Mouse (Mus musculus) forebrain, embryonic 16.5 days (tissue): Measurements from ENCODE around the gene Gabpb1. TPM values are rescaled to one million over a fixed set of nuclear protein-coding genes. Genes with fewer than 3 reads are reported as not detected.

Experiments used
- ATAC-seq: fragments of 200-750 bp; cut with Nextera tagmentation; 2 replicates; pipeline ENCODE4 v1.8.0; 2017; ENCODE audit warnings: mild to moderate bottlenecking, moderate library complexity
- H3K27ac ChIP-seq: fragments of 300-500 bp; sonication (generic); 2 replicates; pipeline ENCODE4 v1.5.1; 2014; ENCODE audit warnings: low read length, control low read depth
- H3K27me3 ChIP-seq: fragments of 300-500 bp; sonication (generic); replicated peaks from 2 replicates; pipeline ENCODE4 v1.6.1; 2014; ENCODE audit warnings: low read length; ENCODE audit not compliant: control insufficient read depth, insufficient read depth
- H3K36me3 ChIP-seq: fragments of 300-500 bp; sonication (generic); 2 replicates; pipeline ENCODE4 v1.6.1; 2014; ENCODE audit not compliant: control insufficient read depth, insufficient read depth
- H3K4me1 ChIP-seq: fragments of 300-500 bp; sonication (generic); replicated peaks from 2 replicates; pipeline ENCODE4 v1.6.1; 2014; ENCODE audit warnings: low read length; ENCODE audit not compliant: control insufficient read depth, insufficient read depth
- H3K4me2 ChIP-seq: fragments of 300-500 bp; sonication (generic); 2 replicates; pipeline ENCODE4 v1.6.1; 2014; ENCODE audit warnings: mild to moderate bottlenecking, low read length, control low read depth
- H3K4me3 ChIP-seq: fragments of 300-500 bp; sonication (generic); replicated peaks from 2 replicates; pipeline ENCODE4 v1.5.1; 2014; ENCODE audit warnings: mild to moderate bottlenecking, low read length, control low read depth
- H3K9ac ChIP-seq: fragments of 300-500 bp; sonication (generic); replicated peaks from 2 replicates; pipeline ENCODE4 v1.6.1; 2014; ENCODE audit warnings: low read depth, low read length, control low read depth
- H3K9me3 ChIP-seq: fragments of 300-500 bp; sonication (generic); 2 replicates; pipeline ENCODE4 v1.6.1; 2016; ENCODE audit warnings: low read length; ENCODE audit not compliant: control insufficient read depth
- WGBS: fragments of 180-500 bp; shearing (Covaris S2); extraction: QIAGEN DNeasy Blood & Tissue Kit; methylation state at CpG from one replicate; pipeline ENCODE4 v1.1.7; 2014; 5-methylcytosine and 5-hydroxymethylcytosine counted together
- polyA plus RNA-seq: library from polyadenylated mRNA; unstranded; fragments of >200 nt; fragmentation: Nextera tagmentation; extraction: Ambion mirVana; gene quantifications from 2 replicates; pipeline ENCODE4 v1.2.1, GENCODE M21; 2015

Gene Gabpb1
- polyA plus RNA-seq, 1 experiment from 2014 or later, result 56.3 TPM

GRCm38 (mm10) chr2:126682333-126682732, 6.2 kb upstream of the Gabpb1 start:
- H3K4me1 ChIP-seq, result peaks cover 2% of the 10 kb centered on the region
- no peak overlapping the region for H3K4me2 ChIP-seq
- H3K27ac ChIP-seq, result no peak overlapping the region
- H3K27me3 ChIP-seq, result no peaks in the 10 kb centered on the region
- H3K36me3 ChIP-seq, result peaks cover 6% of the 10 kb centered on the region; the same call in 1 of the 2 replicates
- H3K9ac ChIP-seq, result no peak overlapping the region
- H3K9me3 ChIP-seq, result no peaks in the 10 kb centered on the region
- ATAC-seq, result no peak
- WGBS, result 96% methylated on average over 2 of the region's 2 CpGs
- H3K4me3 ChIP-seq, result no peak overlapping the region

DNA sequence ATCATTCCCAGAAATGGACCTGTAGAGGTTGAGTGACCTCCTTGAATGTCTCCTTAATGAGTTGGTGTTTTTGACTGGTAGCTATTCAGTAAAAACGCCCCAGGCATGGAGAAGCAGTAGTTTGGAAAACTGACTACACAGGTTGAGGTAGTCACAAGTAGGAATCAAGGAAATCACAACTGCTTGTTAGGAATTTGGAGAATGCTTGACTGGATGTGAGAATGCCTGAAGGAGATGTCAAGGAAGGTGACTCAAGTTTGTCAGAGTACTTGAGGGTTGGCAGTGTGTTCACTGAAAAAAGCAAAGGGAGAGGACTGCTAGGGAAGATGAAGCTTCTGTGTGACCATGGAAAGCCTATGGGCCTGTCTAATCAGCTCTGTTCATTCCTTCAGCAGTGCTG, 1.2 kb upstream of the Gabpb1 start:
- Histone ChIP-seq H3K4me3 (no peak overlapping the region), H3K4me2 (no peak overlapping the region), H3K9me3 (no peaks in the 10 kb centered on the region), H3K27ac (no peak overlapping the region), H3K9ac (no peak overlapping the region), H3K27me3 (no peaks in the 10 kb centered on the region), H3K36me3 (peaks cover 4% of the 10 kb centered on the region; the same call in 1 of the 2 replicates), H3K4me1 (peaks cover 27% of the 10 kb centered on the region)
- WGBS, result 97% methylated on average over 1 of the region's 1 CpGs
- no peak for ATAC-seq

DNA sequence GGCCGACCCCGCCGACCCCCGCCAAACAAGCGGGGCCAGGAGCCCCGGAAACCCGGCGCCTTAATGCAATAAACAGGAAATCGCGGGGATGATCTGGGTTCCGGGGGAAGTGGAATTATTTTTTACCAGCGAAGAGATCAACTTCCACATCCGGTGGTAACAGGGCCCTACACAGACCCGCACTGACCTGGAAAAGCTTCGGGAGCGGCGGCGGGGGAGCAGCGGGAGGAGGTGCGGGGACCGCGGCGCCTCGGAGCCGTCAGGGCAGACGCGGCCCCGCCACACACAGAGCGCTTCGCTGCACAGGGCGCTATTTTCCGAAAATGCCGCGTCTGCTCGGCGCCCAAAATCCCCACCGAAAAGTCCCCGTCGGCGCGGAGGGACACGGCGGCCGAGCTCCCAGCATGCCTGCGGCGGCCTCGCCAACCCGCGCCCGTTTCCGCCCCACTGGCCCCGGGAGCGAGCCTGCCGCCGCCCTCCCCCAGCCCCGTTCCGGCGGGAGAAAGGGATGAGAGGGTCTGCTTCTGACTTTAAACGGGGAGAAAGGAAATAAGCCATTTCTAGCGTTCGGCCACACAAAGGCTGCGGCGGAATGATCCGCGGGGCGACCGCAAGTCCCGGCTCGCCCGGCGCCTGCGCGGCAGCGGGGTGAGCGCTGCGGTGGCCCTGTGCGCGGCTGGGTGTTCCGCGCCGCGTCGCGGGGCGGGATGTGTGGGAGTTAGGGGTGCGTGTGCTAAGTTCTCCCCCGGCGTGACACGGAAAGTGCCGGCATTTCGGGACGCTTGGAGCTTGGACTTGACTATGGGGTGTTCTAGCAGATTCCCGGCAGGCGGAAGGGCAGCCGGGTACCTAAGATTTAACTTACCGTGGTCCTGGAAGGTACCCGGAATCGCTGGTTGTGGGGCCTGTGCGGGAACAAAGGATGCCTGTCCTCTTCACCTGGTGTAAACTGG, 692 bp downstream of the Gabpb1 start:
- Histone ChIP-seq H3K36me3 (no peaks in the 10 kb centered on the region), H3K27me3 (no peaks in the 10 kb centered on the region), H3K4me3 (peak overlapping the region; percentile 94), H3K9ac (peak overlapping the region; percentile 98), H3K4me1 (peaks cover 32% of the 10 kb centered on the region), H3K4me2 (peak overlapping the region; percentile 81), H3K27ac (peak overlapping the region; percentile 100), H3K9me3 (no peaks in the 10 kb centered on the region)
- WGBS, result under 1% methylated on average over 83 of the region's 99 CpGs
- ATAC-seq, result peak; percentile 95

DNA sequence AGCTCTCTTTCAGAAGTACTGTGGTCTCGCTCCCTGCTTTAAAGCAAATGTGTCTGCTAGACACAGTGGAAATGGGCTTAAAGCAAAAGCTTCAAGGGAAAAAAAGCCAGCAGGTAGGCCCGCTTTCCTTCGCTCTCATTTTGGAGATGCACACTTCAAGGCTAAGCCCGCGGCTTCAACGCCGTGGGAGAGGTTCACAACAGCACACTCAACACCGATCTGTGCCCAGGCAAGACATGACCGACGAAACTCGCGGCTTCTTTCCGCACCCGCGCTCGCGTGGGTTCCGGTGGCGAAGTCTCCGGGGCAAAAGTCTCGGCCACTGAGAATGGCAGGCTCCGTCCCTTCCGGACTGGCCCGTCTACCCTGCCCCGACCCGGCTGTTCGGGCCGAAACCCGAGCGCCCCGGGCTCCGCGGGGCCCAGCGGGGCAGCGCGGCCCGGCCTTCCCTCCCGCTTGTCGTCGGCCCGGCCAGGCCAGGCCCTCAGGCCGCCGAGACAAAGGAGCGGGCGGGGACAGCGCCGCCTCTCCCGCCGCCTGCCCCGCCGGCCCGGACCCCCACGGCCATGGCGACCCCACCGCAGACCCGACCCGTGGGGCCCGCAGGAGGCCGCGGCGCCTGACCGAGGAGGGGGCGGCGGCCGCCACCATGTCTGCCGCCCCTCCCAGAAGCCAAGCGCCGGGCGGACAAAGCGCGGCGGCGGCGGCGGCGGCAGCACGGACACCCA, 1.5 kb downstream of the Gabpb1 start:
- peak; percentile 48 for ATAC-seq
- Histone ChIP-seq H3K27me3 (no peaks in the 10 kb centered on the region), H3K4me1 (peaks cover 32% of the 10 kb centered on the region), H3K9me3 (no peaks in the 10 kb centered on the region), H3K4me3 (peak overlapping the region; percentile 94), H3K36me3 (no peaks in the 10 kb centered on the region), H3K9ac (peak overlapping the region; percentile 98), H3K27ac (peak overlapping the region; percentile 100), H3K4me2 (peak overlapping the region; percentile 81)
- WGBS, result under 1% methylated on average over 70 of the region's 77 CpGs

GRCm38 (mm10) chr2:126673317-126674242, 2.6 kb downstream of the Gabpb1 start:
- Histone ChIP-seq H3K27ac (no peak overlapping the region), H3K9ac (peak overlapping the region; percentile 98), H3K4me1 (peaks cover 32% of the 10 kb centered on the region), H3K27me3 (no peaks in the 10 kb centered on the region), H3K4me2 (peak overlapping the region; percentile 81), H3K4me3 (peak overlapping the region; percentile 94), H3K9me3 (no peaks in the 10 kb centered on the region), H3K36me3 (no peaks in the 10 kb centered on the region)
- no peak for ATAC-seq
- 55% methylated on average over 13 of the region's 13 CpGs for WGBS

DNA sequence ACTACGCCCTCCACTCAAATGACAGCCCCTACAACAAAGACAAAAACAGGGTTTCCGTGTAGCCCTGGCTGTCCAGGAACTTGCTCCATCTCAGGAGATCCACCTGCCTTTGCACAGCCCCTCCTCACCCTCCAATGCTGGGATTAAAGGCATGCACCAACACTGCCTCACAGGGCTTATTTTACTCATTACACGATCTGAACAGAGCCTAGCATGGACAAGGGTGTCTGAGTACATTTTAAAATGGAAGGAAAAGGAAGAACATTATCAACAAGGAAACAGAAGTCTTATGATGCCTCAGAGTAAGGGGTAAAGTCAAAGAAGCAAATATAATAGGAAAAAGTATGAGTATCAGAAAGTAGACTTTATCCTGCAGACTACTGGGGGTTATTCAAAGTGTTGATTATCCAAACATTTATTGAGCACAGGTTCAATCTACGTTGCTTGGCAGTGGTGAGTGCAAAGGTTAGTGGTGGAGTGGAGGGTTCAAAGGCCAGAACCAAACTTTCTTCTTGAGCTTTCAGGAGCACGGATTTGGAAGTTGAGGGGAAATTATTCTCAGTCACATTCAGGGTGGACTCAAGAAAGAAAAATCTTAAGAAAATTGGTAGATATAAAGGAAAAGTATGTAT, 7.4 kb downstream of the Gabpb1 start:
- Histone ChIP-seq H3K36me3 (no peaks in the 10 kb centered on the region), H3K9ac (no peak overlapping the region), H3K4me3 (no peak overlapping the region), H3K27me3 (no peaks in the 10 kb centered on the region), H3K4me2 (no peak overlapping the region), H3K4me1 (peaks cover 16% of the 10 kb centered on the region), H3K9me3 (no peaks in the 10 kb centered on the region), H3K27ac (no peak overlapping the region)
- no peak for ATAC-seq
- 92% methylated on average over 5 of the region's 5 CpGs for WGBS

- Histone ChIP-seq H3K4me3 (no peak overlapping the region), H3K9me3 (no peaks in the 10 kb centered on the region), H3K27me3 (no peaks in the 10 kb centered on the region), H3K27ac (no peak overlapping the region), H3K4me2 (no peak overlapping the region), H3K36me3 (no peaks in the 10 kb centered on the region), H3K4me1 (no peaks in the 10 kb centered on the region), H3K9ac (no peak overlapping the region)
- WGBS, result 99% methylated on average over 3 of the region's 3 CpGs
- no peak for ATAC-seq
Measured at GRCm38 (mm10) chr2:126665984-126666383, 10.2 kb downstream of the Gabpb1 start.

DNA sequence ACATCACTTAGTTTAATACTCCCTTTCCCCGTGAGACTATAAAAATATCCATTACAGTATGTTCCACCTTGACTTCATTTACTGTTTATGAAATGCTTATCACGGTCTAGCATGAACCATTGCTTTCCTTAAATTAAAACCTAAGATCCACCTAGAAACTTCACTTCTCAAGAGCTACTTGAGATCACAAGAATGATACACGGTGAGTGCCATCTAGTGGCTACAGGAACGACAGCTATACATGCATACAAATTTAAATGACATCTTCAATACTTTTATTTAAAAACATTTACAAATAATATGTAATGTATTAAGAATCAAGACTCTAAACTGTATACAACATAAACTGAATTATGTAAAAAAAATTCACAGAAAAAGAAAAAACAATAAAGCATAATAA, 12.7 kb downstream of the Gabpb1 start:
- no peaks in the 10 kb centered on the region for H3K9me3 ChIP-seq
- H3K4me1 ChIP-seq, result no peaks in the 10 kb centered on the region
- no peak overlapping the region for H3K9ac ChIP-seq
- no peaks in the 10 kb centered on the region for H3K27me3 ChIP-seq
- H3K4me2 ChIP-seq, result no peak overlapping the region
- no peak for ATAC-seq
- no peak overlapping the region for H3K27ac ChIP-seq
- H3K4me3 ChIP-seq, result no peak overlapping the region
- WGBS, result 58% methylated on average over 4 of the region's 4 CpGs
- H3K36me3 ChIP-seq, result no peaks in the 10 kb centered on the region
